In the genomic region with DNA sequence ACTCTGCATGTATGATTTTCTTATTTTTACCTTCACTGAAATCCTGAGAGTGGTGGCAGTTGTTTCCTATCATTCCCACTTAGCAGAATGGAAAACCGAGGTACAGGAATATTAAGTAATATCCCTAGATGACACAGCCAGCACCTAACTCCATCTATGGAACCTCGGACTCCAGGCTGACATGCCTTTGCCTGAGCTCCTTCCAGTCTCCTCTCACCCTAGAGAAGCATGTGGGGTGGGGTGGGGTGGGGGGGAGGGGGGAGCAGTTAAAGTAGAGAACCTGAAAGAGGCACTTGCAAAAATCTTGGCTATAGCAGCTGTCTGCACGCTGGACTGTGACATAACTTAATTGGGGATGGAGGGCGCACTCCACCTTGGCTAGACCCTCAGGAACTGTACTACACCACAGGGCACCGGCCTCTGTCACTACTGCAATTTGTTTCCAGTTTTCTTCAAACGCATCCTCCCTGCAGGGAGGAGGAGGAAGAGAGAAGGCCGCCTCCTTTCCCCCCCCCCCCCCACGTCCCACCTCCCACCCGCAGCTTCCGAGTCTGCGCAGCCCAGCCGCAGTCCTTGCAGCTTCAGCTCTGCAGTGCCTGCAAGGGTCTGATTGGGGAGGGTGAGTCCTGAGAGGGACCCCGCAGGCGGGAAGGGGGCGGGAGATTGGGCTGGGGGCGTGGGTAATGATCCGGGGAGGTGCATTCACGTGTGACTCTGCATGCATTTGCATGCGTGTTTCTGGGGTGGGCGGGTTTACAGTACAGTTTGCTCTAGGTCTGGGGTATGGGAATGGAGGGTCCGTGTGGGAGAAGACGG, we compare ENCODE assay signal across 12 mouse cellular contexts. TPM values are rescaled to one million over a fixed set of nuclear protein-coding genes. Genes with fewer than 3 reads are reported as not detected.
DNase-seq lines count a peak whose midpoint lies in the region; ATAC-seq and TF ChIP-seq lines count a peak whose summit lies in the region.
"Had no signal": no experiment of that assay in that cellular context is flagged by ENCODE, and none has a peak within 500 bp of the region (broad histone marks: within the 10 kb centered on the region; RNA-seq: fewer than 3 reads in every experiment).

No protein-coding gene starts in this region.

- H3K27me3 ChIP-seq in forebrain, embryonic 16.5 days (replicated peaks; ENCODE audit: control insufficient read depth, insufficient read depth, low read length): no peaks in the 10 kb centered on the region
- no peaks in the 10 kb centered on the region for H3K27me3 ChIP-seq in liver, postnatal 0 days (ENCODE audit: insufficient read depth, low read length)

- intact Hi-C loops in left cerebral cortex, adult 2 months (cut with DNase I): no loop called here
- intact Hi-C loops in left cerebral cortex, postnatal 36 days (cut with DNase I): loop anchor here (2.0 kb wide), 1 partner anchor 36 kb away; no protein-coding TSS in a partner anchor

- ATAC-seq in forebrain, embryonic 16.5 days: peak; percentile 90
- ATAC-seq in liver, postnatal 0 days: no peak
- ATAC-seq in erythroblast, adult 5-6 weeks (replicated peaks; ENCODE audit: low FRiP score, poor library complexity, severe bottlenecking): no peak

- H3K4me3 ChIP-seq in left cerebral cortex, adult 2 months: peak overlapping the region; percentile 47
- peak overlapping the region; percentile 45 for H3K4me3 ChIP-seq in forebrain, embryonic 16.5 days (replicated peaks; ENCODE audit: low read length)
- H3K4me3 ChIP-seq in liver, postnatal 0 days (ENCODE audit: low read depth, low read length): no peak overlapping the region
- H3K4me3 ChIP-seq: heart, embryonic 12.5 days; limb, embryonic 13.5 days had no signal

- H3K4me2 ChIP-seq in forebrain, embryonic 16.5 days (ENCODE audit: low read length): peak overlapping the region; percentile 56
- no peak overlapping the region for H3K4me2 ChIP-seq in liver, postnatal 0 days (ENCODE audit: low read depth, low read length)
- H3K4me2 ChIP-seq: heart, embryonic 12.5 days; limb, embryonic 13.5 days had no signal

- no peak for TF ChIP-seq CTCF in left cerebral cortex, adult 2 months (IDR thresholded peaks at IDR 0.05)
- TF ChIP-seq CTCF in liver, postnatal 0 days (IDR thresholded peaks at IDR 0.05; ENCODE audit: low read depth): no peak

- no peak for TF ChIP-seq EP300 in liver, postnatal 0 days (IDR thresholded peaks at IDR 0.05; ENCODE audit: low read depth)

- DNase-seq in left cerebral cortex, adult 2 months (ENCODE audit: extremely low spot score in 1 of 2, low spot score in 2 of 2): peak; percentile 20 to 53
- DNase-seq in left cerebral cortex, adult 8-10 months (ENCODE audit: low spot score in 2 of 2): no peak
- peak; percentile 28 to 34 for DNase-seq in left cerebral cortex, postnatal 36 days (ENCODE audit: low spot score in 2 of 2)
- DNase-seq in right cerebral cortex, postnatal 4 days: peak; percentile 73
- DNase-seq in lung, postnatal 36 days: no peak
- no peak for DNase-seq in liver, postnatal 0 days
- DNase-seq: thymus, adult 2 months had no signal

- 9% methylated on average over 17 of the region's 22 CpGs for WGBS in forebrain, embryonic 16.5 days
- 7% methylated on average over 19 of the region's 22 CpGs for WGBS in liver, postnatal 0 days (ENCODE audit: insufficient replicate concordance)

- H3K4me1 ChIP-seq in forebrain, embryonic 16.5 days (replicated peaks; ENCODE audit: control insufficient read depth, insufficient read depth, low read length): no peaks in the 10 kb centered on the region; the same call in 1 of the 2 replicates
- H3K4me1 ChIP-seq in liver, postnatal 0 days (ENCODE audit: insufficient read depth): no peaks in the 10 kb centered on the region
- H3K4me1 ChIP-seq: heart, embryonic 12.5 days; limb, embryonic 13.5 days had no signal

- no peaks in the 10 kb centered on the region for H3K9me3 ChIP-seq in forebrain, embryonic 16.5 days (ENCODE audit: control insufficient read depth, low read length)
- no peaks in the 10 kb centered on the region for H3K9me3 ChIP-seq in liver, postnatal 0 days (ENCODE audit: low read length)
- H3K9me3 ChIP-seq: limb, embryonic 13.5 days had no signal

- peak overlapping the region; percentile 48 for H3K9ac ChIP-seq in forebrain, embryonic 16.5 days (replicated peaks; ENCODE audit: low read depth, low read length)
- no peak overlapping the region for H3K9ac ChIP-seq in liver, postnatal 0 days (replicated peaks)
- H3K9ac ChIP-seq: heart, embryonic 12.5 days; limb, embryonic 13.5 days had no signal

- H3K36me3 ChIP-seq in forebrain, embryonic 16.5 days (ENCODE audit: control insufficient read depth, insufficient read depth): no peaks in the 10 kb centered on the region
- no peaks in the 10 kb centered on the region for H3K36me3 ChIP-seq in liver, postnatal 0 days (replicated peaks; ENCODE audit: insufficient read depth, low read length)
- H3K36me3 ChIP-seq: heart, embryonic 12.5 days; limb, embryonic 13.5 days had no signal

- peak overlapping the region; percentile 59; the same call in 1 of the 2 replicates for H3K27ac ChIP-seq in left cerebral cortex, adult 2 months
- no peak overlapping the region for H3K27ac ChIP-seq in forebrain, embryonic 16.5 days (ENCODE audit: low read length)
- no peak overlapping the region for H3K27ac ChIP-seq in liver, postnatal 0 days (ENCODE audit: low read depth)
- H3K27ac ChIP-seq: limb, embryonic 13.5 days had no signal

RNA-seq across cellular contexts. Expression of gene Gm20715, which starts 4.8 kb away (rescaled TPM):
- under 1 TPM; 0.18 to 0.19 TPM for total RNA-seq in left cerebral cortex, adult 2 months (2021)
- under 1 TPM; 0.20 to 0.46 (median 0.31) TPM for total RNA-seq in left cerebral cortex, adult 8-10 months (2022)
- not detected in 2 replicates for polyA plus RNA-seq in forebrain, embryonic 16.5 days (2015; fragmentation: Nextera tagmentation; extraction: Ambion mirVana)
- under 1 TPM; 0.12 to 0.18 TPM for total RNA-seq in left cerebral cortex, postnatal 36 days (2021)
- polyA plus RNA-seq in liver, postnatal 0 days (2015; fragmentation: Nextera tagmentation; extraction: Ambion mirVana): not detected in 2 replicates
- total RNA-seq in erythroblast, adult 5-6 weeks (2015; ENCODE audit: low replicate concordance): not detected in 2 replicates
- not detected in 2 replicates for total RNA-seq in erythroblast, adult 5-6 weeks (2017; ENCODE audit: low replicate concordance)
- total RNA-seq: common myeloid progenitor, adult 5-6 weeks had no signal
- polyA plus RNA-seq: heart, embryonic 12.5 days; limb, embryonic 13.5 days; thymus, adult 2 months had no signal

RNA-seq across cellular contexts. Expression of gene Smim17, which starts 16.3 kb away (rescaled TPM):
- 10 to 100 TPM; 15.4 to 17.0 TPM for total RNA-seq in left cerebral cortex, adult 2 months (2021)
- total RNA-seq in left cerebral cortex, adult 8-10 months (2022): 10 to 100 TPM; 16.9 to 20.0 (median 18.4) TPM
- polyA plus RNA-seq in forebrain, embryonic 16.5 days (2015; fragmentation: Nextera tagmentation; extraction: Ambion mirVana): 3.7 and 6.0 TPM in 2 replicates
- 10 to 100 TPM; 13.5 to 14.7 TPM for total RNA-seq in left cerebral cortex, postnatal 36 days (2021)
- polyA plus RNA-seq in liver, postnatal 0 days (2015; fragmentation: Nextera tagmentation; extraction: Ambion mirVana): not detected in 2 replicates
- not detected in 2 replicates for total RNA-seq in erythroblast, adult 5-6 weeks (2015; ENCODE audit: low replicate concordance)
- total RNA-seq in erythroblast, adult 5-6 weeks (2017; ENCODE audit: low replicate concordance): not detected in 2 replicates
- total RNA-seq: common myeloid progenitor, adult 5-6 weeks had no signal
- polyA plus RNA-seq: thymus, adult 2 months had no signal

RNA-seq across cellular contexts. Expression of gene Olfr1344, which starts 23.7 kb away (rescaled TPM):
- total RNA-seq in left cerebral cortex, adult 2 months (2021): 1 to 10 TPM in 1 of 2 experiments, under 1 TPM in 1; 0.82 to 1.5 TPM
- 1 to 10 TPM; 1.2 to 3.7 (median 2.0) TPM for total RNA-seq in left cerebral cortex, adult 8-10 months (2022)
- polyA plus RNA-seq in forebrain, embryonic 16.5 days (2015; fragmentation: Nextera tagmentation; extraction: Ambion mirVana): 0.22 and 0.24 TPM in 2 replicates
- 1 to 10 TPM; 1.0 to 1.2 TPM for total RNA-seq in left cerebral cortex, postnatal 36 days (2021)
- not detected in 2 replicates for polyA plus RNA-seq in liver, postnatal 0 days (2015; fragmentation: Nextera tagmentation; extraction: Ambion mirVana)
- not detected in 2 replicates for total RNA-seq in erythroblast, adult 5-6 weeks (2015; ENCODE audit: low replicate concordance)
- total RNA-seq in erythroblast, adult 5-6 weeks (2017; ENCODE audit: low replicate concordance): not detected in 2 replicates
- total RNA-seq: common myeloid progenitor, adult 5-6 weeks had no signal
- polyA plus RNA-seq: heart, embryonic 12.5 days; limb, embryonic 13.5 days had no signal

RNA-seq across cellular contexts. Expression of gene Zfp28, which starts 31.7 kb away (rescaled TPM):
- 1 to 10 TPM; 5.2 to 7.4 TPM for total RNA-seq in left cerebral cortex, adult 2 months (2021)
- total RNA-seq in left cerebral cortex, adult 8-10 months (2022): 10 to 100 TPM in 1 of 4 experiments, 1 to 10 TPM in 3; 7.0 to 11.6 (median 9.3) TPM
- 21.3 and 23.8 TPM in 2 replicates for polyA plus RNA-seq in forebrain, embryonic 16.5 days (2015; fragmentation: Nextera tagmentation; extraction: Ambion mirVana)
- total RNA-seq in left cerebral cortex, postnatal 36 days (2021): 1 to 10 TPM; 4.3 to 8.2 TPM
- polyA plus RNA-seq in liver, postnatal 0 days (2015; fragmentation: Nextera tagmentation; extraction: Ambion mirVana): 0.75 and 0.86 TPM in 2 replicates
- not detected in 2 replicates for total RNA-seq in erythroblast, adult 5-6 weeks (2015; ENCODE audit: low replicate concordance)
- total RNA-seq in erythroblast, adult 5-6 weeks (2017; ENCODE audit: low replicate concordance): 9.6 TPM in 1 of 2 replicates, not detected in the other

RNA-seq across cellular contexts. Expression of gene Olfr1336, which starts 41.1 kb away (rescaled TPM):
- under 1 TPM in 1 of 2 experiments, not detected in 1; 0.07 TPM for total RNA-seq in left cerebral cortex, adult 2 months (2021)
- total RNA-seq in left cerebral cortex, adult 8-10 months (2022): under 1 TPM in 2 of 4 experiments, not detected in 2; 0.09 to 0.15 TPM
- polyA plus RNA-seq in forebrain, embryonic 16.5 days (2015; fragmentation: Nextera tagmentation; extraction: Ambion mirVana): 0.03 TPM in 1 of 2 replicates, not detected in the other
- under 1 TPM; 0.05 to 0.14 TPM for total RNA-seq in left cerebral cortex, postnatal 36 days (2021)
- not detected in 2 replicates for polyA plus RNA-seq in liver, postnatal 0 days (2015; fragmentation: Nextera tagmentation; extraction: Ambion mirVana)
- not detected in 2 replicates for total RNA-seq in erythroblast, adult 5-6 weeks (2015; ENCODE audit: low replicate concordance)
- total RNA-seq in erythroblast, adult 5-6 weeks (2017; ENCODE audit: low replicate concordance): not detected in 2 replicates
- total RNA-seq: common myeloid progenitor, adult 5-6 weeks had no signal
- polyA plus RNA-seq: heart, embryonic 12.5 days; limb, embryonic 13.5 days; thymus, adult 2 months had no signal

Comparison
In these comparisons a context has a peak if more than half of its experiments do, and no peak if none do; other contexts are left out.
1. DNase-seq: peak in left cerebral cortex, adult 2 months (2 of 2), left cerebral cortex, postnatal 36 days (2 of 2) and right cerebral cortex, postnatal 4 days (single experiment); none in left cerebral cortex, adult 8-10 months (0 of 2), lung, postnatal 36 days (single experiment) and liver, postnatal 0 days (single experiment).
2. RNA of gene Smim17, which starts 16.3 kb away (total RNA-seq): 16.9 to 20.0 TPM in left cerebral cortex, adult 8-10 months, 15.4 to 17.0 TPM in left cerebral cortex, adult 2 months and 13.5 to 14.7 TPM in left cerebral cortex, postnatal 36 days; not detected in erythroblast, adult 5-6 weeks; every median in the first group is over 10 times any median in the second.